Mouse (Mus musculus) left cerebral cortex, postnatal 10 days (tissue): ENCODE results near the gene Wipi2. TPM values are rescaled to one million over a fixed set of nuclear protein-coding genes. Genes with fewer than 3 reads are reported as not detected.

Source experiments
- DNase-seq, 2 experiments: peaks; one replicate each; pipeline ENCODE4 v3.0.0; 2021 to 2022; ENCODE audit warnings: low spot score in 2 of 2, mixed read lengths in 1 of 2; ENCODE audit errors: extremely low spot score in 1 of 2
- intact Hi-C: fragments of 180-260 bp; cut with DNase I; formaldehyde crosslinking; loops from one replicate; pipeline ENCODE4 v1.15.1; 2025
- total RNA-seq, 2 experiments: library from RNA; stranded (reverse); gene quantifications; 2 replicates each; pipeline ENCODE4 v1.2.3; 2021

The Wipi2 gene
- total RNA-seq = 10 to 100 TPM; 79.9 to 87.7 TPM

- no peak for DNase-seq
- intact Hi-C loops = loop anchor here (5.0 kb wide), 1 partner anchor 90 kb away; no protein-coding TSS in a partner anchor
Observed at GRCm38 (mm10) chr5:142627398-142627797, at the start of gene Wipi2. TSS of gene Wipi2 (plus strand) at chr5:142627698.

- no peak for DNase-seq
- intact Hi-C loops = no loop called here
Observed at GRCm38 (mm10) chr5:142578192-142578591, 49.3 kb upstream of the Wipi2 start.

- intact Hi-C loops = loop anchor here (2.0 kb wide), 1 partner anchor 27 kb away; the partner anchor contains the start of gene Mmd2
- peak; percentile 63 to 71 for DNase-seq
Observed at GRCm38 (mm10) chr5:142581517-142581916, 46.0 kb upstream of the Wipi2 start.

GRCm38 (mm10) chr5:142583616-142584126, 43.8 kb upstream of the Wipi2 start:
- DNase-seq = peak; percentile 78 to 79
- intact Hi-C loops = no loop called here

- DNase-seq = no peak
- intact Hi-C loops = no loop called here
Observed at GRCm38 (mm10) chr5:142590953-142591616, 36.4 kb upstream of the Wipi2 start.

GRCm38 (mm10) chr5:142595698-142596097, 31.8 kb upstream of the Wipi2 start:
- peak in 1 of 2 experiments; percentile 52 for DNase-seq
- intact Hi-C loops = no loop called here

- intact Hi-C loops = no loop called here
- DNase-seq = peak in 1 of 2 experiments; percentile 50
Observed at GRCm38 (mm10) chr5:142596723-142597122, 30.8 kb upstream of the Wipi2 start.

- DNase-seq = no peak
- intact Hi-C loops = no loop called here
Observed at GRCm38 (mm10) chr5:142597648-142598390, 29.7 kb upstream of the Wipi2 start.

GRCm38 (mm10) chr5:142604379-142604778, 23.1 kb upstream of the Wipi2 start:
- intact Hi-C loops = no loop called here
- no peak for DNase-seq

GRCm38 (mm10) chr5:142605288-142605687, 22.2 kb upstream of the Wipi2 start:
- DNase-seq = no peak
- intact Hi-C loops = no loop called here

GRCm38 (mm10) chr5:142608259-142608988, 19.1 kb upstream of the Wipi2 start, which contains the start of gene Mmd2:
TSS of gene Mmd2 (minus strand) at chr5:142608800.
- peak; percentile 70 to 81 for DNase-seq
- intact Hi-C loops = loop anchor here (2.0 kb wide), 1 partner anchor 28 kb away; no protein-coding TSS in a partner anchor

- no peak for DNase-seq
- intact Hi-C loops = loop anchor here (2.0 kb wide), 1 partner anchor 28 kb away; no protein-coding TSS in a partner anchor
Observed at GRCm38 (mm10) chr5:142608989-142609325, 18.5 kb upstream of the Wipi2 start.

GRCm38 (mm10) chr5:142610362-142610761, 17.1 kb upstream of the Wipi2 start:
- intact Hi-C loops = no loop called here
- DNase-seq = no peak

GRCm38 (mm10) chr5:142614513-142614912, 13.0 kb upstream of the Wipi2 start:
- no peak for DNase-seq
- intact Hi-C loops = no loop called here

- DNase-seq = no peak
- intact Hi-C loops = no loop called here
Observed at GRCm38 (mm10) chr5:142615638-142616037, 11.9 kb upstream of the Wipi2 start.

GRCm38 (mm10) chr5:142616326-142616725, 11.2 kb upstream of the Wipi2 start:
- intact Hi-C loops = no loop called here

GRCm38 (mm10) chr5:142619866-142620265, 7.6 kb upstream of the Wipi2 start:
- intact Hi-C loops = loop anchor here (2.0 to 5.0 kb wide), 2 partner anchors 63 to 123 kb away; no protein-coding TSS in a partner anchor
- peak; percentile 55 to 62 for DNase-seq

More at GRCm38 (mm10) chr5:142616326-142616725, 11.2 kb upstream of the Wipi2 start:
- DNase-seq = no peak

GRCm38 (mm10) chr5:142621421-142621820, 6.1 kb upstream of the Wipi2 start:
- intact Hi-C loops = loop anchor here (2.0 to 5.0 kb wide), 2 partner anchors 65 to 124 kb away; no protein-coding TSS in a partner anchor
- no peak for DNase-seq

- DNase-seq = no peak
- intact Hi-C loops = loop anchor here (5.0 kb wide), 1 partner anchor 125 kb away; no protein-coding TSS in a partner anchor
Observed at GRCm38 (mm10) chr5:142622134-142622533, 5.4 kb upstream of the Wipi2 start.
